Mouse (Mus musculus) hindbrain, postnatal 0 days (tissue): ENCODE results near the gene Shb. TPM values are rescaled to one million over a fixed set of nuclear protein-coding genes. Genes with fewer than 3 reads are reported as not detected.

Experiments
- ATAC-seq: fragments of 200-750 bp; cut with Nextera tagmentation; 2 replicates; pipeline ENCODE4 v1.8.0; 2017; ENCODE audit warnings: mild to moderate bottlenecking, moderate TSS enrichment, moderate library complexity
- DNase-seq: peaks from one replicate; pipeline ENCODE4 v3.0.0-alpha.2; 2015; ENCODE audit warnings: low spot score
- H3K27ac ChIP-seq: fragments of 300-500 bp; sonication (generic); 2 replicates; pipeline ENCODE4 v1.5.1; 2014; ENCODE audit warnings: mild to moderate bottlenecking
- H3K27me3 ChIP-seq: fragments of 300-500 bp; sonication (generic); 2 replicates; pipeline ENCODE4 v1.6.1; 2014; ENCODE audit warnings: low read length, mixed read lengths; ENCODE audit not compliant: insufficient read depth
- H3K36me3 ChIP-seq: fragments of 300-500 bp; sonication (generic); 2 replicates; pipeline ENCODE4 v1.6.1; 2014; ENCODE audit warnings: low read length, mixed read lengths; ENCODE audit not compliant: insufficient read depth
- H3K4me1 ChIP-seq: fragments of 300-500 bp; sonication (generic); 2 replicates; pipeline ENCODE4 v1.6.1; 2014; ENCODE audit warnings: antibody characterized with exemption, low read length, mixed read lengths; ENCODE audit not compliant: insufficient read depth
- H3K4me2 ChIP-seq: fragments of 300-500 bp; sonication (generic); 2 replicates; pipeline ENCODE4 v1.6.1; 2014; ENCODE audit warnings: low read depth, mild to moderate bottlenecking, low read length, moderate library complexity, mixed read lengths
- H3K4me3 ChIP-seq: fragments of 300-500 bp; sonication (generic); 2 replicates; pipeline ENCODE4 v1.5.1; 2014; ENCODE audit warnings: low read length
- H3K9ac ChIP-seq: fragments of 300-500 bp; sonication (generic); replicated peaks from 2 replicates; pipeline ENCODE4 v1.6.1; 2014; ENCODE audit warnings: mild to moderate bottlenecking, low read length, moderate library complexity, mixed read lengths
- H3K9me3 ChIP-seq: fragments of 300-500 bp; sonication (generic); 2 replicates; pipeline ENCODE4 v1.6.1; 2016; ENCODE audit warnings: low read length, mixed read lengths
- CTCF ChIP-seq: IDR thresholded peaks from 2 replicates; pipeline ENCODE4 v1.5.1; 2016; ENCODE audit warnings: antibody characterized with exemption, control low read depth, low read depth
- WGBS: fragments of 180-500 bp; shearing (Covaris S2); extraction: QIAGEN DNeasy Blood & Tissue Kit; methylation state at CpG from one replicate; pipeline ENCODE4 v1.1.7; 2014; 5-methylcytosine and 5-hydroxymethylcytosine counted together
- microRNA-seq, 2 experiments: library from miRNA; unstranded; fragments of <30 nt; microRNA quantifications; one replicate each; pipeline ENCODE4; 2016
- polyA plus RNA-seq: library from polyadenylated mRNA; unstranded; fragments of >200 nt; fragmentation: Nextera tagmentation; extraction: Ambion mirVana; gene quantifications from 2 replicates; pipeline ENCODE4 v1.2.1, GENCODE M21; 2015
- total RNA-seq: library from RNA; depleted of rRNA; stranded (reverse); fragments of >200 nt; gene quantifications from 2 replicates; pipeline ENCODE4 v1.2.3, GENCODE M21; 2014; rRNA removed

Gene Shb
- total and polyA plus RNA-seq, 2 experiments from 2014 or later = 6.1 to 33.6 TPM

GRCm38 (mm10) chr4:45374879-45375278 lies 157.4 kb downstream of the Shb start:
- 87% methylated on average over 5 of the region's 5 CpGs for WGBS
- TF ChIP-seq CTCF = no peak

More at GRCm38 (mm10) chr4:45374879-45375278, 157.4 kb downstream of the Shb start:
- ATAC-seq = no peak
- H3K27me3 ChIP-seq = no peaks in the 10 kb centered on the region
- no peak for DNase-seq
- no peak overlapping the region for H3K9ac ChIP-seq
- no peak overlapping the region for H3K27ac ChIP-seq
- H3K36me3 ChIP-seq = peaks cover 43% of the 10 kb centered on the region
- no peak overlapping the region for H3K4me3 ChIP-seq
- H3K4me2 ChIP-seq = no peak overlapping the region
- H3K4me1 ChIP-seq = no peaks in the 10 kb centered on the region
- H3K9me3 ChIP-seq = no peaks in the 10 kb centered on the region

Small RNA genes lying within 50 kb of the gene (microRNA-seq; reads per million reads assigned to microRNA genes)
- gene Gm22518 = 0 reads per million in 2 experiments
- gene Gm25692 = 0 reads per million in 2 experiments

Other genes with a start within 250 kb of the Shb start
- gene Trmt10b, start 235.3 kb downstream of the Shb start, total RNA-seq = 5.2 and 7.4 TPM in 2 replicates
- gene Trmt10b, start 235.3 kb downstream of the Shb start, polyA plus RNA-seq = 19.5 and 20.4 TPM in 2 replicates
- 44.1 and 46.7 TPM in 2 replicates for gene Dcaf10, start 190.4 kb downstream of the Shb start, total RNA-seq
- 9.6 and 9.8 TPM in 2 replicates for gene Dcaf10, start 190.4 kb downstream of the Shb start, polyA plus RNA-seq
- gene Exosc3, start 189.7 kb downstream of the Shb start, total RNA-seq = 21.9 and 26.2 TPM in 2 replicates
- 25.1 and 26.0 TPM in 2 replicates for gene Exosc3, start 189.7 kb downstream of the Shb start, polyA plus RNA-seq
- 137 and 142 TPM in 2 replicates for gene Slc25a51, start 123.7 kb downstream of the Shb start, total RNA-seq
- 60.6 and 64.3 TPM in 2 replicates for gene Slc25a51, start 123.7 kb downstream of the Shb start, polyA plus RNA-seq